Mouse (Mus musculus) ZHBTc4 (cell line): ENCODE results near the gene 2210408I21Rik.

Experiments used
- DNase-seq: peaks from one replicate; pipeline ENCODE4 v3.0.0-alpha.2; 2011; ENCODE audit warnings: low read depth, low spot score

Gene 2210408I21Rik

DNA sequence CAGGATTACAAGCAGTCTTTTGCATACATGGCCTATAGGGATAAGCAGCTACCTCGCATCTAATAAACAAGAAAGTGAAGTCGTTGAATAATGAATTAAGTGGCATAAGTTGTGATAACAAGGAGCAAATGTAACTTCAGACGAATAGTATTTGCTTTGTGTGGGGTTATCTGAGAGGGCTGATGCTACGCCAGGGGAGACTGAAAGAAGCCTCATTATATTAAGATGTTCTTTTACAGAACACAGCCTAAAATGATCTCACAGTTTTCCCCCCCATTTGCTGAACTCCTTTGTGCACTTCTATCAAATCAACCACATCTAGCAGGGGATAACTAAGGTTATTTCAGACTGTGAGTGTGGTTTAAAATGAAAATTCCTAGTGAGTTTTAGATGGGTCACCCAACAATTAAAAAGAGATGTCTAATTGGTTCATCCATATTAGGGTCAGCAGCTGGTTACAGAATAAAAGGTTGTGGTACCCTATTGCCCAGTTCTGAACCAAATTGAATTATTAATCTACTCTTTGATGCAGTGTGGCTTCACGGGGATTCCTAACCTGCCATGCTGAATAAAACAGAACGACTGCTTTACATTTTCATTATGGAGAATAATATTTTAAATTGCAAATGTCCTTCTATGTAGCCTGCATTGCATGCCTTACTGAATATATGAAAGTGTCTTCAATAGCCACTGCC is 343.2 kb downstream of the 2210408I21Rik start:
- no peak for DNase-seq

DNA sequence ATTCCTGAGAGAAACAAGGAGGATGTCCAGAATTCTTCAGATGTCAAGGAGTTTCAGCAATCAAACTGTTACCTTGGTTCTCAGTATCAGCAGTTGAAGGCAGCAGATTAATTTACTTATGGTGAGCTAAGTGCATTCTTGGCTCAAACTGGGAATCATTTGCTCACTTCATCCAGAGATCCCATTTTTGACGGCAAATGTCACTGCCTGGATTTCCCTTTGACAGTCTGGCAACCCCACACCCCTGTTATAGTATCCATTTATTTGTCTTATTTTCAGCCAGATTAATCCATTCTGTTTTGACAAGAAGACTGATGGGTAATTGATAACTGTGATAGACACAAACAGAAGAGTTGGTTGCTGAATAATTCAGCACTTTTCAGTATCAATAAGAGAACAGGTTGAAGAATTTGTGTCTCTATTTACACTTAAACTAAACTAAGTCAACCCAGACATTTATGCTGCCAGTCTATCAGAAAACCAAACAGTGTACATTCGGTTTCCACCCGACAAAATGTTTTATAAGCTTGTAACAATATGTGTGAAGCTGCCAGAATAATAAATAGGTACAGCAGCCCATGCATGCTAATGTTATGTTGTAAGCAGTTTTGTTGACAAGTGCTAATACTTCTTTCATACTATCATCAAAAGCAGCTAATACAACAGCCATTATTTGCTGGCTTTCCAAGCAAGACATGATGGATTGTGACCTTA is 354.8 kb downstream of the 2210408I21Rik start:
- no peak for DNase-seq

DNA sequence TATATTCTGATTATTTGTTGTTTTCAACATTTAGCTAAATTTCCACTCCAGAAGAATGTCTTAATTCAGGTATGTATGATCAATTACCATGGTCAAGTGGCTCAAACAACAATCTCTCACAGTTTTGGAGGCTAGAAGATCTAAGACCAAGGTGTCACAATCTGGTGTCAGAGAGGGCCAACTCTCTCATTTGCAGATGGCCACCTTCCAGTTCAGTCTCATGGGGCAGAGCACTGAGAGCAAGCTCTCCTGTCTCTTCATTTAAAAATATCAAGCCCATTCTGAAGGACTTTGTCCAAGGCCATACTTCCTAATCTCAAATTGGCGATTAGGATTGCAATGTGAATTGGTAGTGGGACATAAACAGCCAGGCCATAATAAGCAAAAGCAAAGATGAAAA is 378.7 kb downstream of the 2210408I21Rik start:
- DNase-seq: no peak

DNA sequence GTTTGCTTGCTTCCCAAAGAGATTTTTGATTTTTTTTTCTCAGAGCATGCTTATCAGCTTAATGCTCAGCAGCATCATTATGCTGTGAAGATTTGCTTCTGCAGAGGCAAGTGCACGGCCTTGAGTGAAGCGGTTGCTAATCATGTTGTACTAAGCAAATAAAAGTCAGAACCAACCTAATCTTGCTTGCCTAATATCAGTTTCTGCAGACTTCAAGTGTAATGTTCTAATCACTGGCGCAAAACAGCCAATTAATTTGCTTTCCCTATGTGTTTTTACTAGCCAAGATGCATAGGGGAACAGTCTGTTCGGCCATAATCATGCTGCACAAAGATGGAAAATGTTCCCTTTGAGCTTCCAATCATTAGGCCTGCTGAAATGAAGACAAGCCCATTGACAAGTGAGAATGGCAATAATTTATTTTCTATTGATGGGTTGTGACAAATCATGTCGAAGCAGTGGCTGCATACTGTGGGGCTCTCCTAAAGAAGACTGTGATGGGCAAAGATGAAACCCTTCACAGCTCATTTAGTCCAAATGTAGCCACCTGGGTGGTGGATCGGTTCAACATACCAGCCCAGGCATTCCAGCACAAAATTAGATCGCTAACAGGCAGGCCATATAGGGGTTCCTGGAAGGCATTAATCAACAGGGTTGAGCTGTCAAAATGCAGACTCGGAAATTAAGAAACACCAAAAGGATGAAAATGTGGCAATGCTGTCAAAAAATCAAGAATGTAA is 393.8 kb downstream of the 2210408I21Rik start:
- no peak for DNase-seq

DNA sequence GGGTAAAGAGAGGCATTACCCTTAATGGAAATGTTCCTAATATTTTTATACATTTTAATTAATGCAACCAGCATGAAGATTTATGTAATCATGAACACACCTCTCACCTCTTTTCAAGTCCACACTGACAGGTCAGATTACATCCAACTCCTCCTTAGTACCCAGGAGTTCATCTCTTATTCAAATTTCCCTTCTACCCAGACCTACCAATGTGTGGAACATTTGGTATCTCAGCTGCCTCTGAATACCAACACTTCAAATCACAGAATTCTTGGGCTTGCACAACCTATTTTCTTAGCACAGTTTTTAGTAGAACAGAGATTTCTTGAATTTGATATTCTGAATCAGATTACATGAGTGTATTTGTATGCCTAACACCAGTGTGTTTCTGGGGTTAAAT is 394.4 kb downstream of the 2210408I21Rik start:
- DNase-seq: no peak

DNA sequence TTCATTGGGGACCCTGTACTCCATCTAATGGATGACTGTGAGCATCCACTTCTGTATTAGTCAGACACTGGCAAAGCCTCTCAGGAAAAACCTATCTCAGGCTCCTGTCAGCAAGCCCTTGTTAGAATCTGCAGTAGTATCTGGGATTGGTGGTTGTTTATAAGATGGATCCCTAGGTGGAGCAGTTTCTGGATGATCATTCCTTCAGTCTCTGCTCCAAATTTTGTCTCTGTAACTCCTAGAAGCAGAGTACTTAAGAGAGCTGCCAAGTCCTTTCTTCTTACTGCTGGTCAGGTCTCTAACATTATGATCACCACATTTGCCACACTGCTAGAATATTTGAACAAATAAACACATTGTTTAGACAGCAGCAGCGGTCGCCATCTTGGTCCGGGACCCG is 402.1 kb downstream of the 2210408I21Rik start:
- DNase-seq: peak; percentile 56

DNA sequence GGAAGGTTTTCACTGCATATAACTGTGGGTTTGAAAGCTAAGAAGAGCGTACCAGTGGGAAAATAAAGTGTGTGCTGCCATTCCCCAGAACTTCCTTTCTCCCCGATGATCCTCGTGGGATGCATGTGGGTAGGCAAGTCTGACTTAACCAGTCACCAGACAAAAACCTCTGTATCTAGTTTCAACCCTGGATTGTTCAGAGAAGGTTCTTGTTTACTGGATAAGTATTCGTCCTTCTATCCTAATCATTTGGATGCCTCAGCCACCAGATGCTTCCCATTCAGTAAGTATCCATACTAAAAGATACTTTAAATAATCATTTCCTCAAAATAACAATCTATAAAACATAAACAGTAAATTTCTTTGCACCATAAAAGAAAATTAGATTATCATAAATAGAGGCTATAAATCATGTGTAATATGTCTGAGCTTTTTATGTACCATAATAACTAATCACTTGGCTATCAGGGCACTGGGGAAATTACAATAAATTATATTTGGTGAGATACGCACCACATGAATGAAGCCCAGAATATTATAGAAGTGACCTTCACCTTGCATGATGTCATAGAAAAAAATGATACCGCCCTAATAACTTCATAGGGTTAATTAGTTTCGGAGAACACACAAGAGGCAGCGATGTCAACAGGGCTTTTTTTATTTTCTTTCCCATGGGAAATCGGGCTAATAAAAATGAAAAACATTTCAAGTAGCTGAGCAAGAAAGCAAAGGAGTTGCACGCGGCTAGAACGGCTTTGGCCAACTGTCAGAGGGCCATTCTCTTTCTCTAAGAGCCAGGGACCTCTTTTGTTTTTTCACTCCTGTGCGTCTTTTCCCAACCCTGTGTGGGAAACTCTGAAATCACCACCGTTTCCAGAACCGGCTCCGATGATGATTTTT is 412.4 kb downstream of the 2210408I21Rik start:
- DNase-seq: no peak

DNA sequence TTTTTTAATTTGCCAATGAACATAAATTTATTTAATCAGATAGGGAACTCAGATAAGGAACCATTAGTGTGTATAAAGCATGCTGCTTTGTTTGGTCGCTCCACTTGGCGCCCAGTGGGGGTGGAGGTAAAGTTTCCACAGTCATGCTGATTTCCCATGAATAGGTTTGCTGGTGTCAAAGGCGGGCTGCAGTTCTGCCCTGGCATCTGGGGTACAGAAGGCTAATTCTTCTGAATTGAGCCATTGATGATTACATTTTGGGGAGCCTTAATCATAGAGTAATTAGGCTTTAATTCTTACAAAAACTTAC is 413.0 kb downstream of the 2210408I21Rik start:
- DNase-seq: peak; percentile 16

DNA sequence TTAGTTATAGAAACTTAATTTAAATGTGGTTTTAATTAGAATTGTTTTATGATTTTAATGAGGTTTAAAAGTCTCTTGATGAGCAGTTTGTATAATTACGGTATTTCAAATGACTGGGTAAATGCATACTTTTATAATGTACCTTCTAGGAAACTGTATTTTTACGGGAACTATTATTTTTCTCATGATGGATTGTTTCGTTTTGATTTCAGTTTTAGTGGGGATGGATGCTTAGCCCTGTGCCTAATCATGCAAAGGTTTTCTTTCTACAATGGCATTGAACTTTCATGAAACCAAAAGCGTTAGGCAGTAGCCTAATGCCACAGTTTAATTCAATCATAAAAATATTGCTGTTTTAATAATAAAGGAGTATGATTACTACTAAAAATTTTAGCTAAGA is 413.4 kb downstream of the 2210408I21Rik start:
- no peak for DNase-seq

DNA sequence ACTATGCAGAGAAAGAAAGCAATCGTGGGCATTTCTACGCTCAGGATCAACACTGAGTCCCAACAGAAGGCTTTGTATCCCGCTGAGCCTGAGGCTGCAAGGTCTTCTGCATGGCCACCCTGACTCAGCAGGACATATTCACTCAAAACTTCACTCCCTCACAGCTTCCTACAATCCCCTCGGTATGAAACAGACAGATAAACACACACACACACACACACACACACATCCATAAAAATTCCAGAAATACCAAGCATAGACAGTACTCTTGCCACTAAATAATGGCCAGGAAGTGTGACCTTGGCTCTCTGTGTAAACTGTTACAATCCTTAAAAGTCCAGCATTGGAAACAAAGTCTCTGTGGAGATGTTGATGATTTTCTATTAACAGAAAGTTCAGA is 458.7 kb downstream of the 2210408I21Rik start:
- DNase-seq: peak; percentile 3

DNA sequence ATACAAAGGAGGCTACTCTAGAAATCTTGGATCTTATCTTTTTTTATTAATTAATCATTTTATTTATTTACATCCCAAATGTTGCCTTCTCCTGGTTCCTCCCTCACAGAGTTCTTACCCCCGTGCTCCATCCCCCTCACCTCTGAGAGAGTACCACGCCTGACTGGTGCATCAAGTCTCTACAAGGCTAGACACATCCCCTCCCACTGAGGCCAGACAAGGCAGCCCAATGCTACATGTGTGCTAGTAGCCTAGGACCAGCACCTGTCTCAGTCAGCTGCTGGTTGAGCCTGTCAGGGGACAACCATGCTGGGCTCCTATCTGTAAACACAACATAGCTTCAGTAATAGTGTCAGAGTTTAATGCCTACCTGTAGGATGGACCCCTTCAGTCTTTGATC is 480.0 kb downstream of the 2210408I21Rik start:
- DNase-seq: no peak
